Mouse (Mus musculus) layer of hippocampus, postnatal 10 days (tissue): ENCODE results near the gene Akap11. TPM values are rescaled to one million over a fixed set of nuclear protein-coding genes. Genes with fewer than 3 reads are reported as not detected.
A peak's percentile ranks its signal among the peaks of the same experiment; 100 is the strongest.

ENCODE experiments used
- DNase-seq, 2 experiments: peaks; one replicate each; pipeline ENCODE4 v3.0.0; 2021; ENCODE audit warnings: low spot score in 2 of 2
- total RNA-seq, 2 experiments: library from RNA; stranded (reverse); gene quantifications; 2 replicates each; pipeline ENCODE4 v1.2.3; 2021

Akap11 gene
- total RNA-seq, 2 experiments from 2014 or later: 155 to 162 TPM

GRCm38 (mm10) chr14:78528461-78529425, 7.9 kb downstream of the Akap11 start:
- DNase-seq: no peak

GRCm38 (mm10) chr14:78526907-78527306, 9.7 kb downstream of the Akap11 start:
- DNase-seq: no peak

- no peak for DNase-seq
Measured at GRCm38 (mm10) chr14:78526475-78526874, 10.1 kb downstream of the Akap11 start.

GRCm38 (mm10) chr14:78525611-78526457, 10.8 kb downstream of the Akap11 start:
- no peak for DNase-seq

GRCm38 (mm10) chr14:78525059-78525458, 11.5 kb downstream of the Akap11 start:
- DNase-seq: no peak

- no peak for DNase-seq
Measured at GRCm38 (mm10) chr14:78510713-78511112, 25.9 kb downstream of the Akap11 start.

- no peak for DNase-seq
Measured at GRCm38 (mm10) chr14:78509791-78510190, 26.8 kb downstream of the Akap11 start.

- no peak for DNase-seq
Measured at GRCm38 (mm10) chr14:78500578-78500977, 36.0 kb downstream of the Akap11 start.

- DNase-seq: no peak
Measured at GRCm38 (mm10) chr14:78496691-78497090, 39.9 kb downstream of the Akap11 start.

GRCm38 (mm10) chr14:78495241-78495640, 41.4 kb downstream of the Akap11 start:
- DNase-seq: no peak

GRCm38 (mm10) chr14:78492602-78493001, 44.0 kb downstream of the Akap11 start:
- DNase-seq: no peak

GRCm38 (mm10) chr14:78491432-78491831, 45.2 kb downstream of the Akap11 start:
- no peak for DNase-seq

GRCm38 (mm10) chr14:78482385-78483231, 54.0 kb downstream of the Akap11 start:
- peak; percentile 60 to 72 for DNase-seq

- DNase-seq: no peak
Measured at GRCm38 (mm10) chr14:78474058-78474457, 62.5 kb downstream of the Akap11 start.

GRCm38 (mm10) chr14:78470714-78471113, 65.9 kb downstream of the Akap11 start:
- DNase-seq: no peak

GRCm38 (mm10) chr14:78468991-78469390, 67.6 kb downstream of the Akap11 start:
- no peak for DNase-seq

- DNase-seq: no peak
Measured at GRCm38 (mm10) chr14:78467994-78468393, 68.6 kb downstream of the Akap11 start.

GRCm38 (mm10) chr14:78464353-78464752, 72.3 kb downstream of the Akap11 start:
- DNase-seq: no peak

- DNase-seq: no peak
Measured at GRCm38 (mm10) chr14:78459121-78459520, 77.5 kb downstream of the Akap11 start.

- no peak for DNase-seq
Measured at GRCm38 (mm10) chr14:78458705-78459104, 77.9 kb downstream of the Akap11 start.

GRCm38 (mm10) chr14:78454970-78455369, 81.6 kb downstream of the Akap11 start:
- DNase-seq: no peak
